Mouse (Mus musculus) testis, postnatal 14 days (tissue): ENCODE measurements around the gene Dact2.
A peak's percentile ranks its signal among the peaks of the same experiment; 100 is the strongest.

Experiments used
- DNase-seq: peaks from one replicate; pipeline ENCODE4 v3.0.0; 2021; ENCODE audit warnings: low spot score

The Dact2 gene

GRCm38 (mm10) chr17:14204061-14204460, at the start of gene Dact2:
Dact2 (minus strand) TSS chr17:14204304.
- no peak for DNase-seq

GRCm38 (mm10) chr17:14252456-14252855, 48.4 kb upstream of the Dact2 start:
- no peak for DNase-seq

- no peak for DNase-seq
These were observed 46.3 kb upstream of the Dact2 start for GRCm38 (mm10) chr17:14250401-14250800.

- DNase-seq = no peak
These were observed 45.5 kb upstream of the Dact2 start for GRCm38 (mm10) chr17:14249595-14249994.

- no peak for DNase-seq
These were observed 43.8 kb upstream of the Dact2 start for GRCm38 (mm10) chr17:14247931-14248330.

- DNase-seq = no peak
These were observed 42.2 kb upstream of the Dact2 start for GRCm38 (mm10) chr17:14246266-14246665.

GRCm38 (mm10) chr17:14244195-14244965, 40.3 kb upstream of the Dact2 start:
- DNase-seq = no peak

GRCm38 (mm10) chr17:14242634-14243033, 38.5 kb upstream of the Dact2 start:
- no peak for DNase-seq

- DNase-seq = no peak
These were observed 35.9 kb upstream of the Dact2 start for GRCm38 (mm10) chr17:14239960-14240359.

- DNase-seq = no peak
These were observed 33.0 kb upstream of the Dact2 start for GRCm38 (mm10) chr17:14237134-14237533.

- DNase-seq = no peak
These were observed 30.8 kb upstream of the Dact2 start for GRCm38 (mm10) chr17:14234774-14235389.

GRCm38 (mm10) chr17:14233658-14234057, 29.6 kb upstream of the Dact2 start:
- no peak for DNase-seq

- DNase-seq = peak; percentile 45
These were observed 28.5 kb upstream of the Dact2 start for GRCm38 (mm10) chr17:14232629-14233028.

- no peak for DNase-seq
These were observed 26.8 kb upstream of the Dact2 start for GRCm38 (mm10) chr17:14230698-14231430.

GRCm38 (mm10) chr17:14228381-14228780, 24.3 kb upstream of the Dact2 start:
- no peak for DNase-seq

- no peak for DNase-seq
These were observed 23.5 kb upstream of the Dact2 start for GRCm38 (mm10) chr17:14227601-14228000.

GRCm38 (mm10) chr17:14226778-14227177, 22.7 kb upstream of the Dact2 start:
- DNase-seq = no peak

- DNase-seq = no peak
These were observed 22.0 kb upstream of the Dact2 start for GRCm38 (mm10) chr17:14225982-14226652.

GRCm38 (mm10) chr17:14221893-14222615, 17.9 kb upstream of the Dact2 start:
- no peak for DNase-seq

GRCm38 (mm10) chr17:14220606-14221202, 16.6 kb upstream of the Dact2 start:
- DNase-seq = no peak

- no peak for DNase-seq
These were observed 9.9 kb upstream of the Dact2 start for GRCm38 (mm10) chr17:14213976-14214529.
